Mouse (Mus musculus): Measurements from ENCODE around the gene Kcng1. TPM values are rescaled to one million over a fixed set of nuclear protein-coding genes. Genes with fewer than 3 reads are reported as not detected.

Gene Kcng1
- polyA plus RNA-seq, 1 experiment from 2014 or later, result 8.0 TPM

GRCm38 (mm10) chr2:168252639-168253292, 28.8 kb downstream of the Kcng1 start:
- H3K36me3 ChIP-seq (ENCODE audit: control insufficient read depth, insufficient read depth, low read length), result no peaks in the 10 kb centered on the region
- peak; percentile 70 for DNase-seq (ENCODE audit: low spot score)
- no peaks in the 10 kb centered on the region for H3K27me3 ChIP-seq (replicated peaks; ENCODE audit: control insufficient read depth, insufficient read depth, low read length)
- ATAC-seq, result no peak
- WGBS, result 13% methylated on average over 16 of the region's 16 CpGs
- peaks cover 6% of the 10 kb centered on the region; the same call in 1 of the 2 replicates for H3K4me1 ChIP-seq (ENCODE audit: control insufficient read depth, insufficient read depth, low read length)
- H3K9ac ChIP-seq (ENCODE audit: low read length), result no peak overlapping the region
- no peaks in the 10 kb centered on the region for H3K9me3 ChIP-seq (replicated peaks; ENCODE audit: control insufficient read depth, low read length)
- H3K4me3 ChIP-seq (ENCODE audit: low read depth, low read length), result no peak overlapping the region
- 0 out of 2 replicates have a peak overlapping the region, but pooled peaks have one; percentile 12 for H3K4me2 ChIP-seq (ENCODE audit: low read length)
- peak overlapping the region; percentile 76; the same call in 1 of the 2 replicates for H3K27ac ChIP-seq (ENCODE audit: low read depth, low read length)

- 15% methylated on average over 8 of the region's 8 CpGs for WGBS
- no peak for ATAC-seq
Observed at GRCm38 (mm10) chr2:168250270-168250669, 31.3 kb downstream of the Kcng1 start.

GRCm38 (mm10) chr2:168248856-168249245, 32.7 kb downstream of the Kcng1 start:
- Histone ChIP-seq H3K4me1 (ENCODE audit: control insufficient read depth, insufficient read depth, low read length) (peaks cover 6% of the 10 kb centered on the region; the same call in 1 of the 2 replicates), H3K4me2 (ENCODE audit: low read length) (no peak overlapping the region), H3K4me3 (ENCODE audit: low read depth, low read length) (no peak overlapping the region), H3K27me3 (replicated peaks; ENCODE audit: control insufficient read depth, insufficient read depth, low read length) (no peaks in the 10 kb centered on the region), H3K36me3 (ENCODE audit: control insufficient read depth, insufficient read depth, low read length) (no peaks in the 10 kb centered on the region), H3K27ac (ENCODE audit: low read depth, low read length) (peak overlapping the region; percentile 91), H3K9ac (ENCODE audit: low read length) (no peak overlapping the region), H3K9me3 (replicated peaks; ENCODE audit: control insufficient read depth, low read length) (no peaks in the 10 kb centered on the region)
- 14% methylated on average over 2 of the region's 2 CpGs for WGBS
- peak; percentile 54 for ATAC-seq
- peak; percentile 83 for DNase-seq (ENCODE audit: low spot score)

More at GRCm38 (mm10) chr2:168250270-168250669, 31.3 kb downstream of the Kcng1 start:
- Histone ChIP-seq H3K9ac (ENCODE audit: low read length) (no peak overlapping the region), H3K4me2 (ENCODE audit: low read length) (no peak overlapping the region), H3K27ac (ENCODE audit: low read depth, low read length) (no peak overlapping the region), H3K27me3 (replicated peaks; ENCODE audit: control insufficient read depth, insufficient read depth, low read length) (no peaks in the 10 kb centered on the region), H3K9me3 (replicated peaks; ENCODE audit: control insufficient read depth, low read length) (no peaks in the 10 kb centered on the region), H3K36me3 (ENCODE audit: control insufficient read depth, insufficient read depth, low read length) (no peaks in the 10 kb centered on the region), H3K4me3 (ENCODE audit: low read depth, low read length) (no peak overlapping the region), H3K4me1 (ENCODE audit: control insufficient read depth, insufficient read depth, low read length) (peaks cover 6% of the 10 kb centered on the region; the same call in 1 of the 2 replicates)
- DNase-seq (ENCODE audit: low spot score), result peak; percentile 92

- WGBS, result 49% methylated on average over 8 of the region's 8 CpGs
- ATAC-seq (peak; percentile 85), DNase-seq (ENCODE audit: low spot score) (peak; percentile 90)
- H3K4me3 ChIP-seq (ENCODE audit: low read depth, low read length), result no peak overlapping the region
- H3K4me2 ChIP-seq (ENCODE audit: low read length), result no peak overlapping the region
- no peak overlapping the region for H3K9ac ChIP-seq (ENCODE audit: low read length)
- peaks cover 6% of the 10 kb centered on the region; the same call in 1 of the 2 replicates for H3K4me1 ChIP-seq (ENCODE audit: control insufficient read depth, insufficient read depth, low read length)
- H3K27ac ChIP-seq (ENCODE audit: low read depth, low read length), result peak overlapping the region; percentile 91
- no peaks in the 10 kb centered on the region for H3K27me3 ChIP-seq (replicated peaks; ENCODE audit: control insufficient read depth, insufficient read depth, low read length)
- H3K9me3 ChIP-seq (replicated peaks; ENCODE audit: control insufficient read depth, low read length), result no peaks in the 10 kb centered on the region
- H3K36me3 ChIP-seq (ENCODE audit: control insufficient read depth, insufficient read depth, low read length), result no peaks in the 10 kb centered on the region
Observed at GRCm38 (mm10) chr2:168248167-168248855, 33.2 kb downstream of the Kcng1 start.

- Histone ChIP-seq H3K4me3 (ENCODE audit: low read depth, low read length) (no peak overlapping the region), H3K9me3 (replicated peaks; ENCODE audit: control insufficient read depth, low read length) (no peaks in the 10 kb centered on the region), H3K4me2 (ENCODE audit: low read length) (no peak overlapping the region), H3K9ac (ENCODE audit: low read length) (no peak overlapping the region), H3K27ac (ENCODE audit: low read depth, low read length) (no peak overlapping the region), H3K36me3 (ENCODE audit: control insufficient read depth, insufficient read depth, low read length) (no peaks in the 10 kb centered on the region), H3K4me1 (ENCODE audit: control insufficient read depth, insufficient read depth, low read length) (0 out of 2 replicates have a peak, but pooled peaks cover 2% of the 10 kb centered on the region), H3K27me3 (replicated peaks; ENCODE audit: control insufficient read depth, insufficient read depth, low read length) (no peaks in the 10 kb centered on the region)
- WGBS, result 34% methylated on average over 8 of the region's 8 CpGs
- DNase-seq (ENCODE audit: low spot score) (peak; percentile 20), ATAC-seq (no peak)
Observed at GRCm38 (mm10) chr2:168245571-168245970, 36.0 kb downstream of the Kcng1 start.

- 75% methylated on average over 4 of the region's 4 CpGs for WGBS
- no peak for ATAC-seq
Observed at GRCm38 (mm10) chr2:168243278-168243677, 38.3 kb downstream of the Kcng1 start.

GRCm38 (mm10) chr2:168242841-168243240, 38.7 kb downstream of the Kcng1 start:
- Histone ChIP-seq H3K4me1 (ENCODE audit: control insufficient read depth, insufficient read depth, low read length) (0 out of 2 replicates have a peak, but pooled peaks cover under 1% of the 10 kb centered on the region), H3K36me3 (ENCODE audit: control insufficient read depth, insufficient read depth, low read length) (no peaks in the 10 kb centered on the region), H3K27me3 (replicated peaks; ENCODE audit: control insufficient read depth, insufficient read depth, low read length) (no peaks in the 10 kb centered on the region), H3K9ac (ENCODE audit: low read length) (no peak overlapping the region), H3K4me2 (ENCODE audit: low read length) (no peak overlapping the region), H3K9me3 (replicated peaks; ENCODE audit: control insufficient read depth, low read length) (no peaks in the 10 kb centered on the region), H3K27ac (ENCODE audit: low read depth, low read length) (no peak overlapping the region), H3K4me3 (ENCODE audit: low read depth, low read length) (no peak overlapping the region)
- DNase-seq (ENCODE audit: low spot score) (no peak), ATAC-seq (no peak)

More at GRCm38 (mm10) chr2:168243278-168243677, 38.3 kb downstream of the Kcng1 start:
- Histone ChIP-seq H3K4me1 (ENCODE audit: control insufficient read depth, insufficient read depth, low read length) (0 out of 2 replicates have a peak, but pooled peaks cover 2% of the 10 kb centered on the region), H3K9ac (ENCODE audit: low read length) (no peak overlapping the region), H3K36me3 (ENCODE audit: control insufficient read depth, insufficient read depth, low read length) (no peaks in the 10 kb centered on the region), H3K4me2 (ENCODE audit: low read length) (no peak overlapping the region), H3K4me3 (ENCODE audit: low read depth, low read length) (no peak overlapping the region), H3K27me3 (replicated peaks; ENCODE audit: control insufficient read depth, insufficient read depth, low read length) (no peaks in the 10 kb centered on the region), H3K9me3 (replicated peaks; ENCODE audit: control insufficient read depth, low read length) (no peaks in the 10 kb centered on the region), H3K27ac (ENCODE audit: low read depth, low read length) (no peak overlapping the region)
- no peak for DNase-seq (ENCODE audit: low spot score)

GRCm38 (mm10) chr2:168238335-168238734, 43.2 kb downstream of the Kcng1 start:
- no peaks in the 10 kb centered on the region for H3K9me3 ChIP-seq (replicated peaks; ENCODE audit: control insufficient read depth, low read length)
- 93% methylated on average over 4 of the region's 4 CpGs for WGBS
- no peak for ATAC-seq
- no peak overlapping the region for H3K4me2 ChIP-seq (ENCODE audit: low read length)
- no peak for DNase-seq (ENCODE audit: low spot score)
- H3K4me1 ChIP-seq (ENCODE audit: control insufficient read depth, insufficient read depth, low read length), result no peaks in the 10 kb centered on the region
- H3K27me3 ChIP-seq (replicated peaks; ENCODE audit: control insufficient read depth, insufficient read depth, low read length), result no peaks in the 10 kb centered on the region
- H3K4me3 ChIP-seq (ENCODE audit: low read depth, low read length), result no peak overlapping the region
- H3K9ac ChIP-seq (ENCODE audit: low read length), result no peak overlapping the region
- H3K27ac ChIP-seq (ENCODE audit: low read depth, low read length), result no peak overlapping the region
- peaks cover 11% of the 10 kb centered on the region for H3K36me3 ChIP-seq (ENCODE audit: control insufficient read depth, insufficient read depth, low read length)

- Histone ChIP-seq H3K27me3 (replicated peaks; ENCODE audit: control insufficient read depth, insufficient read depth, low read length) (no peaks in the 10 kb centered on the region), H3K36me3 (ENCODE audit: control insufficient read depth, insufficient read depth, low read length) (peaks cover 19% of the 10 kb centered on the region), H3K4me2 (ENCODE audit: low read length) (no peak overlapping the region), H3K9ac (ENCODE audit: low read length) (no peak overlapping the region), H3K4me1 (ENCODE audit: control insufficient read depth, insufficient read depth, low read length) (peaks cover 17% of the 10 kb centered on the region), H3K27ac (ENCODE audit: low read depth, low read length) (no peak overlapping the region), H3K9me3 (replicated peaks; ENCODE audit: control insufficient read depth, low read length) (no peaks in the 10 kb centered on the region), H3K4me3 (ENCODE audit: low read depth, low read length) (no peak overlapping the region)
- WGBS, result 92% methylated on average over 5 of the region's 5 CpGs
- DNase-seq (ENCODE audit: low spot score) (no peak), ATAC-seq (no peak)
Observed at GRCm38 (mm10) chr2:168233286-168233685, 48.2 kb downstream of the Kcng1 start.

All from forebrain, embryonic 14.5 days (tissue).